Mouse (Mus musculus) G1E (cell line): Measurements from ENCODE around the gene Trpv3. TPM values are rescaled to one million over a fixed set of nuclear protein-coding genes. Genes with fewer than 3 reads are reported as not detected.

ENCODE experiments used
- ATAC-seq: 2 replicates; pipeline ENCODE4 v1.8.0; 2016; ENCODE audit warnings: mild to moderate bottlenecking; ENCODE audit not compliant: insufficient number of reproducible peaks, poor library complexity, low FRiP score, severe bottlenecking; ENCODE audit errors: extremely low read depth
- DNase-seq: peaks from one replicate; pipeline ENCODE4 v3.0.0; 2012; ENCODE audit warnings: low spot score
- H3K27me3 ChIP-seq: 2 replicates; pipeline ENCODE4 v1.6.1; 2012; ENCODE audit warnings: mild to moderate bottlenecking, low read length, inconsistent platforms; ENCODE audit not compliant: insufficient read depth
- H3K36me3 ChIP-seq: replicated peaks from 2 replicates; pipeline ENCODE3; 2012; ENCODE audit warnings: mild to moderate bottlenecking, inconsistent platforms
- H3K4me1 ChIP-seq: 2 replicates; pipeline ENCODE4 v1.6.1; 2012; ENCODE audit warnings: low read depth, low read length, inconsistent platforms, mixed read lengths; ENCODE audit not compliant: insufficient read depth
- H3K4me3 ChIP-seq: 2 replicates; pipeline ENCODE4 v1.5.1; 2012; ENCODE audit warnings: low read depth, mild to moderate bottlenecking, inconsistent platforms, low read length, moderate library complexity, mixed read lengths
- H3K9me3 ChIP-seq: replicated peaks from 2 replicates; pipeline ENCODE4 v1.6.1; 2012; ENCODE audit warnings: inconsistent platforms
- CTCF ChIP-seq: IDR thresholded peaks from 2 replicates; pipeline ENCODE4 v1.5.1; 2012; ENCODE audit warnings: low read depth, low read length, inconsistent platforms, mixed read lengths
- GATA1 ChIP-seq: IDR thresholded peaks from 2 replicates; pipeline ENCODE4 v1.6.1; 2012; ENCODE audit warnings: borderline replicate concordance, low read length, inconsistent platforms, mixed read lengths
- GATA2 ChIP-seq: IDR thresholded peaks from 2 replicates; pipeline ENCODE4 v1.6.1; 2012; ENCODE audit warnings: low read depth, low read length, inconsistent platforms, borderline replicate concordance
- POLR2AphosphoS5 ChIP-seq: IDR thresholded peaks from 2 replicates; pipeline ENCODE4 v1.6.1; 2012; ENCODE audit warnings: low read depth, low read length, inconsistent platforms; ENCODE audit not compliant: insufficient replicate concordance
- TAL1 ChIP-seq: conservative IDR thresholded peaks from 2 replicates; pipeline ENCODE4 v1.6.1; 2012; ENCODE audit warnings: low read depth, low read length, inconsistent platforms, mixed read lengths
- polyA plus RNA-seq: library from polyadenylated mRNA; stranded (reverse); fragments of >175 nt; gene quantifications from 2 replicates; pipeline ENCODE4 v1.2.3, GENCODE M21; 2012
- total RNA-seq, 2 experiments: library from RNA; stranded (forward) in 1 of 2; stranded (reverse) in 1 of 2; fragments of 200-1000 nt in 1 of 2; fragments of >200 nt in 1 of 2; fragmentation: Nextera tagmentation in 1 of 2; gene quantifications; 2 replicates each; pipeline ENCODE4 v1.2.3; 2014 to 2017

The Trpv3 gene
- total and polyA plus RNA-seq, 3 experiments: 0.16 TPM; not detected in 2

GRCm38 (mm10) chr11:73228881-73229280 lies 38.3 kb upstream of the Trpv3 start:
- peaks cover 2% of the 10 kb centered on the region; the same call in 1 of the 2 replicates for H3K27me3 ChIP-seq
- DNase-seq (no peak), ATAC-seq (no peak)
- no peaks in the 10 kb centered on the region for H3K36me3 ChIP-seq
- H3K4me1 ChIP-seq: no peaks in the 10 kb centered on the region; the same call in 1 of the 2 replicates
- no peaks in the 10 kb centered on the region for H3K9me3 ChIP-seq
- no peak overlapping the region for H3K4me3 ChIP-seq
- TF ChIP-seq POLR2AphosphoS5 (no peak), TAL1 (no peak), CTCF (no peak), GATA2 (no peak), GATA1 (no peak)

GRCm38 (mm10) chr11:73230081-73230480 lies 37.1 kb upstream of the Trpv3 start:
- H3K4me1 ChIP-seq: no peaks in the 10 kb centered on the region
- H3K4me3 ChIP-seq: no peak overlapping the region
- no peaks in the 10 kb centered on the region for H3K36me3 ChIP-seq
- no peak for ATAC-seq
- peaks cover 7% of the 10 kb centered on the region; the same call in 1 of the 2 replicates for H3K27me3 ChIP-seq
- H3K9me3 ChIP-seq: no peaks in the 10 kb centered on the region
- TF ChIP-seq POLR2AphosphoS5 (no peak), TAL1 (no peak), GATA2 (no peak), GATA1 (no peak), CTCF (no peak)
- no peak for DNase-seq

- DNase-seq: no peak
- H3K4me3 ChIP-seq: no peak overlapping the region
- no peaks in the 10 kb centered on the region for H3K4me1 ChIP-seq
- peaks cover 7% of the 10 kb centered on the region; the same call in 1 of the 2 replicates for H3K27me3 ChIP-seq
- H3K9me3 ChIP-seq: no peaks in the 10 kb centered on the region
- TF ChIP-seq TAL1 (no peak), CTCF (no peak), POLR2AphosphoS5 (no peak), GATA2 (no peak), GATA1 (no peak)
- no peak for ATAC-seq
- no peaks in the 10 kb centered on the region for H3K36me3 ChIP-seq
These were observed 34.7 kb upstream of the Trpv3 start for GRCm38 (mm10) chr11:73232513-73232912.

GRCm38 (mm10) chr11:73233992-73234391 lies 33.2 kb upstream of the Trpv3 start, which contains the start of gene Trpv1:
Gene Trpv1, plus strand, starts transcription at chr11:73234292.
- TF ChIP-seq TAL1: no peak
- TF ChIP-seq GATA2: no peak
- no peak for TF ChIP-seq POLR2AphosphoS5
- TF ChIP-seq GATA1: no peak
- TF ChIP-seq CTCF: no peak
- no peaks in the 10 kb centered on the region for H3K9me3 ChIP-seq
- peaks cover 11% of the 10 kb centered on the region for H3K27me3 ChIP-seq
- H3K4me3 ChIP-seq: no peak within 1 kb of the TSS
- DNase-seq (no peak), ATAC-seq (no peak)
- H3K4me1 ChIP-seq: no peaks in the 10 kb centered on the region
- no peaks in the 10 kb centered on the region for H3K36me3 ChIP-seq

GRCm38 (mm10) chr11:73235990-73236701 lies 31.0 kb upstream of the Trpv3 start:
- peaks cover 21% of the 10 kb centered on the region for H3K27me3 ChIP-seq
- H3K36me3 ChIP-seq: no peaks in the 10 kb centered on the region
- no peaks in the 10 kb centered on the region for H3K9me3 ChIP-seq
- DNase-seq (no peak), ATAC-seq (no peak)
- no peaks in the 10 kb centered on the region for H3K4me1 ChIP-seq
- H3K4me3 ChIP-seq: no peak overlapping the region
- TF ChIP-seq POLR2AphosphoS5 (no peak), TAL1 (no peak), CTCF (no peak), GATA2 (no peak), GATA1 (no peak)

- no peaks in the 10 kb centered on the region for H3K4me1 ChIP-seq
- H3K9me3 ChIP-seq: no peaks in the 10 kb centered on the region
- no peak for TF ChIP-seq POLR2AphosphoS5
- no peak for TF ChIP-seq CTCF
- no peaks in the 10 kb centered on the region for H3K36me3 ChIP-seq
- H3K4me3 ChIP-seq: no peak overlapping the region
- peaks cover 21% of the 10 kb centered on the region for H3K27me3 ChIP-seq
- ATAC-seq (no peak), DNase-seq (no peak)
These were observed 30.5 kb upstream of the Trpv3 start for GRCm38 (mm10) chr11:73236731-73237130.

- H3K4me3 ChIP-seq: no peak overlapping the region
- H3K36me3 ChIP-seq: no peaks in the 10 kb centered on the region
- DNase-seq: no peak
- no peaks in the 10 kb centered on the region for H3K4me1 ChIP-seq
- peaks cover 16% of the 10 kb centered on the region for H3K27me3 ChIP-seq
- ATAC-seq: no peak
- no peaks in the 10 kb centered on the region for H3K9me3 ChIP-seq
- TF ChIP-seq GATA2 (no peak), TAL1 (no peak), CTCF (no peak)
These were observed 25.0 kb upstream of the Trpv3 start for GRCm38 (mm10) chr11:73242199-73242598.
